Mouse (Mus musculus) cerebellum, postnatal 25 days (tissue): ENCODE data around the gene Zdhhc17.

Experiments
- DNase-seq, 2 experiments: peaks; one replicate each; pipeline ENCODE4 v3.0.0; 2021; ENCODE audit warnings: mixed read lengths in 2 of 2

Gene Zdhhc17

GRCm38 (mm10) chr10:110951748-110952147, 58.2 kb downstream of the Zdhhc17 start:
- DNase-seq = no peak

- DNase-seq = no peak
These were observed 58.8 kb downstream of the Zdhhc17 start for GRCm38 (mm10) chr10:110951112-110951511.

GRCm38 (mm10) chr10:110947574-110947973, 62.4 kb downstream of the Zdhhc17 start:
- no peak for DNase-seq

DNA sequence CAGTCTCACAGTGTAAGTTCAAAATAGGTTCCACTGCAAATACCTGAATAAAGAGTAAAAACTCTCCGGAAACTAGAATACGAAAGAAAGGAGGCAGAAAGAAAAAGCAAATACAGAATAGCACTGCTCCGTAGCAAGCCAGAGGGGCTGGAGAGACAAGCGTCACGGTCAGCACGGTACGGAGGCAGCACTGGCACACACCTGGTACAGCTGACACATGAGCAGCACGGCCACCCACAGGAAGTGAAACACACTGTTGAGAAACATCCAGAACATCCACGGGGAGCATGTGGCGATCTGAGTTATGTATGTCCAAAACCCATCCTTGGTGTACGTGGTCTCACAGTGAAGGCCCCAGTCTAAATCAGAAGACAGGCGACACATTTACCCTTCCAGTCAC, 64.0 kb downstream of the Zdhhc17 start:
- DNase-seq = no peak

DNA sequence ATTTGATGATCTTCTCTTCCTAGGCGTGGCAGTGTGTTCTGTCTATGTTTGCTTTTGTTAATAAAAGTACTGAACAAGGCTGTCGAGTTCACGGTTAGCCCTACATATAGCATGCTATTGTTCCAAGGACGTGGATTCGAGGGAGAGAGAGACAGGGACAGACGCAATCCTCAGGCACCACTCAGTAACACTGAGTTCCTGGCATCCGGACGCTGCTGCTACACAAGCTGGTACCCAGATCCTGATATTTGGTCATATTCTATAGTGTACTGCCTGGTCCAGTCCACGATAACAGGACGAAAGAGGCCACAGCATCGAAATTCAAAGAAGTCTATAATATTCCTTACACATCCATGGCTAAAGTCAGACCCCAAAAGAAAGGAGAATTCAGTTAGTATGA, 65.8 kb downstream of the Zdhhc17 start:
- no peak for DNase-seq

GRCm38 (mm10) chr10:110942806-110943205, 67.1 kb downstream of the Zdhhc17 start:
- no peak for DNase-seq

DNA sequence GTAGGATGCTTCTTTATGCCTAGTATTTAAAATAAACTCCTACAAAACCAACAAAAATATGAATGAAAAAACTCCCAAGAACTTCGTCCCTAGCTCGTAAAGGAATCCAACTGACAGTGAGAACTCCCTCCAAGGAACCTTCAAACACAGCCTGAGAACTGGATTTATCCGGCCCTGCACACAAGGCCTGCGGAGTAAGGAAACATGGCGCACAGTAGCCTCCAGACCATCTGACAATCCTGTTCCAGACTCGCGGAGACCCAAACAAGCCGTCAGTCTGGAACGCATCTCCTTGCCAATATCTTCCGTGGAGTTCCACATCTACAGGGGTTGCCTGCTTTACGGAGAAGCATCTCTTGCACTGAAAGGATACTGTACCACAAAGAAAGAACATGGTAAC, 68.0 kb downstream of the Zdhhc17 start:
- no peak for DNase-seq

DNA sequence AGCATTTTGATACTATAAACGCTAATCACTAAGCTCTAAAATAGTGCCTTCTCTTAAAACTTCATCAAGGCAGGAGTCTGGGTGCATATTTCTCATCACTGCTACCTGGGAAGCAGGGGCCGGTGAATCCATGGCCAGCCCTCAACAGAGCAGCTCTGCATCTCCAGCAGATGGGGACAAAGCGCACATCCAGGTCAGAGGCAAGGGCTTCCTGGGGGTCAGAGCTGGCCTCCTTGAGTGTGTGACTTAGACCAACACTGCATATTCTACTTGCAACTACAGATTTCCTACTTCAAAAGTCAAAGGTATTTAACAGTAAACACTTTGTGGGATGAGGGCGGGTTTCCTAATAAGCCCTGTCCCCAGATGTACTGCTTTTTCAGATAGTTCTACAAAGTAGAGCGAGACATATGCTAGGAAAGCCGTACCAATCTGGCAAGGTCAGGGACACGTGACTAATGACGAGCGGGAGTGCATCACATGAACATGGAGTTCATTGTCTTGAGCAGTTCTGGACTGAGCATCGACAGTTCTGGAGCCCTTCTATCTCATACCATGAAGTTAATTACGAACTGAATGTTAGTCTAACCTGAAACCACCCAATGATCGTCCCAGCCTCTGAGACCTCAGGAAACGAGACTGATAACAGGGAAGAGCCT, 69.1 kb downstream of the Zdhhc17 start:
- peak in 1 of 2 experiments; percentile 27 for DNase-seq

- peak; percentile 39 to 58 for DNase-seq
These were observed 70.2 kb downstream of the Zdhhc17 start for GRCm38 (mm10) chr10:110939717-110940116.

GRCm38 (mm10) chr10:110938841-110939549, 70.9 kb downstream of the Zdhhc17 start:
- DNase-seq = peak; percentile 78 to 82

DNA sequence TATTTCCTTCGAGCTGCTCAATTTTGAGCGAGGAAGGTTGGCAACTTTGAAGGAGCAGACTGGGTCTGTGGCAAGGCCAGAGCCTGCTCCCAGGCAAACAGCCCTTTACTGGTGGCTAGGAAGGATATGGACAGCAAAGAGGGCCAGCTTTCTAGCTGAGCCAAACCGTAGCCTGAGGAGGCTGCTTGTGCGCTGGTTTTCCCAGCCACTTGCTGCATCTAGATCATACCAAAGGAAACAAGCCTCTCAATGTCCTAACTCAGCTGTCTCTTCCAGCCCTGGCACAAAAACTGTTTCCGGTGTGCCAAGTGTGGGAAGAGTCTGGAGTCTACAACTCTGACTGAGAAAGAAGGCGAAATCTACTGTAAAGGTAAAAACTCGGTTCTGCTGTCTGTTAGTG, 71.6 kb downstream of the Zdhhc17 start:
- peak; percentile 37 to 40 for DNase-seq

DNA sequence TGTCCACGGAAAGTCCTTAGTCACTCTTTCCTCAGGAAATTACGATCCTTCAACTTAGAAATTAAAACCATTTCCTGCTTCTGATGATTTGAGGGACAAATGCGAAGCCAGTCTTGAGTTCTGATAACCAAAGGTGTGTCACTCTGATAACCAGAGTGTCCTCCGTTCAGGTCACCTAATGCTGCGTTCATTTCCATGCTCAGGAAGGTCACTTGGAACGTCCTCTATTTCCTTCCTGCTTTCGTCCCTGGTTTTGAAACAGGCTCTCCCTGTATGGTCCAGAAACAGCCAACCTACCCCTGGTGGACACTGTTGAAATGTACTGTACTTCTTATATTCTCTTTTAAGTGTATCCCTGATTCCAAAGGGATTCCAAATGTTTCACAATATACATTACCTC, 74.3 kb downstream of the Zdhhc17 start:
- no peak for DNase-seq

GRCm38 (mm10) chr10:110935081-110935480, 74.9 kb downstream of the Zdhhc17 start:
- DNase-seq = peak; percentile 50 to 73

- DNase-seq = peak in 1 of 2 experiments; percentile 0
These were observed 76.4 kb downstream of the Zdhhc17 start for GRCm38 (mm10) chr10:110933584-110933983.

GRCm38 (mm10) chr10:110931913-110932560, 77.9 kb downstream of the Zdhhc17 start:
- DNase-seq = peak in 1 of 2 experiments; percentile 12

GRCm38 (mm10) chr10:110931161-110931912, 78.6 kb downstream of the Zdhhc17 start:
- DNase-seq = peak in 1 of 2 experiments; percentile 9

GRCm38 (mm10) chr10:110929756-110930155, 80.2 kb downstream of the Zdhhc17 start:
- DNase-seq = peak; percentile 36 to 54

GRCm38 (mm10) chr10:110927491-110927890, 82.4 kb downstream of the Zdhhc17 start:
- peak; percentile 53 to 63 for DNase-seq

- DNase-seq = no peak
These were observed 87.3 kb downstream of the Zdhhc17 start for GRCm38 (mm10) chr10:110922612-110923011.

DNA sequence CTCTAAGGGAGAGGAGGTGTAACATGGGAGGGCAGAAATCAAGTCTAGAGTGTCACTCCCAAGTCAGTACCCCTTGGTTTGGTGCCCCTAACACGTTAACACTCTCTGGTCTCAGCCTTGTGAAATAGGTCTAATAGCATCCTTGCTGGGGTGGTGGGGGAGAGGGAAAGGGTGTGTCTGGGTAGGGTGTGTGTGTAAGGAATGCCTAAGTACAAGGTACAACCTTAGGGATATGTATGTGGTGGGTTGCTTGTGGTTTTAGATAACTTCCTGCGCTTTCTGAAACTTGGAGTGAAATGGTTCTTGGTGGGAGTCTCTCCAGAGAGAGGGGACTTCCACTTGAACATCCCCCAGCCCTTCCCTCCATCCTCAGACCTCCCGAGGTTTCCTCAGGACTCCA, 88.0 kb downstream of the Zdhhc17 start:
- DNase-seq = no peak

DNA sequence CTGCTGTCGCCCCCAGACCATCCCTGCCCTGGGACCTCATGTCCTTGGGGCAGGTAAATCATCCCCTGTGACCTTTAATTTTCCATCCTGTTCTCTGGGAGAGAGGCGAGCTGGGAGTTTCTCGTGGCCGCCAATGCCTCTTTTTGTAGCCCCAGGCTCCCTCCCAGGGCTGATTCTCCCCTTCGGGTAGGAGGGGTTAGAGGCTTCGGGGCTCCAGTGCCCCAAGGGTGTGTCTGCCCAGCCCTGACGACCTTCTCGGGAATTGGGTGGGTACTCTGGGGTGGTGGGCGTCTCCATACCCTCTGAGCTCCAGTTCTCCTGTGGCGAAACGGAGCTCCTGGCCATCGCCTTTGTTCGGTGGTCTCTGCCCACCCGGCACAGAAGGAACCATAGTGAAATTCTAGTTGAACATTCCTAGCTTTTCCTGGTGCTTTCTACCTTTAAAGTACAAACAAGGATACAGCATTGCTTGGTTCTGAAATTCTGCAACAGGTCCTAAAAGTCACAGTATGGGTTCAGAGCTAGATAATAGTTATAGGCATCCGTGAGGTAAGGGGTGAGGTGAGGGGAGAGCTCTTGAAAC, 89.5 kb downstream of the Zdhhc17 start:
- no peak for DNase-seq

DNA sequence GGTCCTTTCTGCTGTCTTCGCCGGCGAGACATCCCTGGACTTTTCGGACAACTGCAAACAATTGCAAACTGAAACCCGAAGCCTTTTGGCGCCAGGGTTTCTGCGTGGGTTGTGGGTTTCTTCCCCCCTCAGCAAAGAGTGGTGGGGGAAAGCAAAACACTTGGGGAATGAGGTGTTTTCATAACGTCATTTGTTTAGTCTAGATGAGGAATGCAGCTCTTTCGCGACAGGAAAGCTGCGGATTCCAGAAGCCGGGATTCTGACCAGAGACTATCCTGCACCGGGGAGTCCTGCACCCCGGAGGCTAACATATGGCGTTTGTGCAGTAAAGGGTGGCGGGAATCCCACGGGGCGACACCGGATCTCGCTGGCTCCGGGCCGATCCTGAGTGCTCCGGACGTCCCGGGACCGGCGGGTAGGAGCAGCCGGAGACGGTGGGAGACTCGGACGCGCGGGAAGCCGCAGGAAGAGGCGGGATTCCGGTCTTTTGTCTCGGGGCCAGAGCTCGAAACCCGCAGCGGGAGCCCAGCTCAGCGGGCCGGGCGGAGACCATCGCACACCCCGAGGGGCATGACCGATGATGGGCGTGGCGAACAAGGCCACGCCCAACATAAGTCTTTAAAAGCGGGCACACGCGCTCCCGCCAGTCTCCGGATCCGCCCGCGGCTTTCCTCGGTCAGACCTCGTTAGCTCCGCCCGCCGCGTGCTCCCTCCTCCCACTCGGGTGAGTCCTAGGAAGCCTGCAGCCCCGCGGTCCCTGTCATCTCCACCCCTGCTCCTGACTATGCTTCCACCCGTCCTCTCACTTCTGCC, 90.2 kb downstream of the Zdhhc17 start, which contains the start of gene Csrp2:
TSS of gene Csrp2 (plus strand) at position 259 of the 813 bp plus-strand sequence.
- DNase-seq = peak; percentile 80 to 87
